Mouse (Mus musculus) forebrain, postnatal 0 days (tissue): ENCODE results near the gene Gria3. TPM values are rescaled to one million over a fixed set of nuclear protein-coding genes. Genes with fewer than 3 reads are reported as not detected.

Experiments used
- ATAC-seq: fragments of 200-750 bp; cut with Nextera tagmentation; 2 replicates; pipeline ENCODE4 v1.8.0; 2017; ENCODE audit warnings: mild to moderate bottlenecking, moderate library complexity
- DNase-seq: peaks from one replicate; pipeline ENCODE4 v3.0.0-alpha.2; 2015
- H3K27ac ChIP-seq: fragments of 300-500 bp; sonication (generic); 2 replicates; pipeline ENCODE4 v1.5.1; 2014; ENCODE audit warnings: low read depth, mild to moderate bottlenecking, antibody characterized with exemption, low read length, moderate library complexity, mixed read lengths
- H3K27me3 ChIP-seq: fragments of 300-500 bp; sonication (generic); 2 replicates; pipeline ENCODE4 v1.6.1; 2014; ENCODE audit warnings: mild to moderate bottlenecking, low read length, mixed read lengths; ENCODE audit not compliant: insufficient read depth
- H3K36me3 ChIP-seq: fragments of 300-500 bp; sonication (generic); 2 replicates; pipeline ENCODE4 v1.6.1; 2014; ENCODE audit warnings: mild to moderate bottlenecking, moderate library complexity; ENCODE audit not compliant: insufficient read depth
- H3K4me1 ChIP-seq: fragments of 300-500 bp; sonication (generic); 2 replicates; pipeline ENCODE4 v1.6.1; 2014; ENCODE audit warnings: antibody characterized with exemption; ENCODE audit not compliant: insufficient read depth
- H3K4me2 ChIP-seq: fragments of 300-500 bp; sonication (generic); 2 replicates; pipeline ENCODE4 v1.6.1; 2014; ENCODE audit warnings: low read depth, mild to moderate bottlenecking, moderate library complexity
- H3K4me3 ChIP-seq: fragments of 300-500 bp; sonication (generic); 2 replicates; pipeline ENCODE4 v1.5.1; 2014; ENCODE audit warnings: low read depth, low read length, mixed read lengths
- H3K9ac ChIP-seq: fragments of 300-500 bp; sonication (generic); 2 replicates; pipeline ENCODE4 v1.6.1; 2014; ENCODE audit warnings: mild to moderate bottlenecking
- H3K9me3 ChIP-seq: fragments of 300-500 bp; sonication (generic); 2 replicates; pipeline ENCODE4 v1.6.1; 2016; ENCODE audit warnings: low read length
- CTCF ChIP-seq: sonication (generic); IDR thresholded peaks from 2 replicates; pipeline ENCODE4 v1.5.1; 2016; ENCODE audit warnings: antibody characterized with exemption, control low read depth, low read depth
- WGBS: fragments of 180-500 bp; shearing (Covaris S2); extraction: QIAGEN DNeasy Blood & Tissue Kit; methylation state at CpG from one replicate; pipeline ENCODE4 v1.1.7; 2014; 5-methylcytosine and 5-hydroxymethylcytosine counted together
- polyA plus RNA-seq: library from polyadenylated mRNA; unstranded; fragments of >200 nt; fragmentation: Nextera tagmentation; extraction: Ambion mirVana; gene quantifications from 2 replicates; pipeline ENCODE4 v1.2.1, GENCODE M21; 2015
- total RNA-seq: library from RNA; depleted of rRNA; stranded (reverse); fragments of >200 nt; gene quantifications from 2 replicates; pipeline ENCODE4 v1.2.3, GENCODE M21; 2014

The Gria3 gene
- total and polyA plus RNA-seq, 2 experiments from 2014 or later = 19.0 to 29.2 TPM

DNA sequence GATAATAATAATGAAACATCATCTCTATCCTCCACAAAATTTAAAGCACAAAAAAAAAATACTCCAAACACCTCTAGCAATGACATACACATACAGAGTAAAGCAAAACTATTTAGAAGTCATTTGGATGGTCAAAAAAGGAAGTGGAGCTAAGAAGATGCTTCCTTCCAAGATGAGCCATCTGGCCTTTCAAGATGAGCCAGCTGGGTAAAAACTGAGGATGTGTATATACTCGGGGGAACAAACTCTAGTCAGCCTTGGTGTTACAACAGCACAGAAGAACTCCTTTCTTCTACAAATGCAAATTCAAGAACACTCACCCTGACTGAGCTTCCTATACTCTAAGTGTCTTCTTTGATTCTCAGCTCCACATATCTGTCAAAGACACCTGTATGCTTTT is 172.4 kb downstream of the Gria3 start:
- Histone ChIP-seq H3K4me1 (no peaks in the 10 kb centered on the region), H3K4me2 (no peak overlapping the region), H3K9me3 (no peaks in the 10 kb centered on the region), H3K36me3 (no peaks in the 10 kb centered on the region), H3K27me3 (no peaks in the 10 kb centered on the region), H3K9ac (no peak overlapping the region), H3K4me3 (no peak overlapping the region), H3K27ac (no peak overlapping the region)
- ATAC-seq (no peak), DNase-seq (no peak)
- TF ChIP-seq CTCF = no peak
- WGBS = 82% methylated on average over 1 of the region's 1 CpGs

DNA sequence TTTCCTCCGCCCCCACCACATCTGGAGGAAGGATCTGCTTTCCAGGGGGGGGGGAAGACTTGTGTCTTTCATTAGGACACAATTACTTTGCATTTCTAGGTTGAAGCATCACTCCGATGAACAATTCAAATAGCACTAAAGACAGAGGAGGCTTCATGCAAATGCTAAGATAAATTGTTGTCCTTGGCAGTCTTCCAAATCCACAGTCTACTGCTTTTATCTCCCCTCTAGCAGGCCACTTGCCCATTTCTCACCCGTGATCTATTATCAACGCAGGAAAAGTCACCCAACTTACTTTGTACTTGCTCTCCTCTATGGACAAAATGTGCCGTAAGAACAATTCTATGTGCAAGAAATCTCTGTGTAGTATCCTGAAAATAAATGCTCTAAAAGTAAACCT is 178.1 kb downstream of the Gria3 start:
- no peak overlapping the region for H3K4me2 ChIP-seq
- no peaks in the 10 kb centered on the region for H3K27me3 ChIP-seq
- no peak for TF ChIP-seq CTCF
- DNase-seq (no peak), ATAC-seq (no peak)
- whole genome bisulfite sequencing = 53% methylated on average over 5 of the region's 5 CpGs
- no peak overlapping the region for H3K4me3 ChIP-seq
- H3K9me3 ChIP-seq = no peaks in the 10 kb centered on the region
- no peaks in the 10 kb centered on the region for H3K36me3 ChIP-seq
- H3K4me1 ChIP-seq = no peaks in the 10 kb centered on the region
- no peak overlapping the region for H3K27ac ChIP-seq
- H3K9ac ChIP-seq = no peak overlapping the region

DNA sequence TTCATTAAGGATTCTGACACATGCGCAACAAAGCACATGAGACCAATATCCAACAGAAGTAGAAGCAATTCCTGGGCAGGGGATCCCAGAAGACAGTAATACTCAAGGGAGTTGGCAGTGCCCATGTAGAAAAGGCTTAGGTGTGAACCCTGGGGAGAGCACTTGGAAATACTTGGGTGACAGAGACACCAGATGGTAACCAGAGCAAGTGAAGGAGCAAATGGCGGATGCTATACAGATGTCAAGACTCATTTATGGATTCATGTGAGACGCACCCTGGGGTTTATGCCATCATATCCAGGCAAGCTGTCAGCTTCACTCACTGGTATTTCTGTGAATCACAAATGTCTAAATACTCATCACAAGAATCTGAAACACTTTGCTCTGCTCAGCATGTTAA is 187.0 kb downstream of the Gria3 start:
- TF ChIP-seq CTCF = no peak
- Histone ChIP-seq H3K9me3 (no peaks in the 10 kb centered on the region), H3K4me2 (no peak overlapping the region), H3K4me3 (no peak overlapping the region), H3K4me1 (no peaks in the 10 kb centered on the region), H3K27ac (no peak overlapping the region), H3K36me3 (no peaks in the 10 kb centered on the region), H3K9ac (no peak overlapping the region), H3K27me3 (no peaks in the 10 kb centered on the region)
- ATAC-seq (peak; percentile 73), DNase-seq (peak; percentile 31)
- WGBS = 76% methylated on average over 3 of the region's 3 CpGs

DNA sequence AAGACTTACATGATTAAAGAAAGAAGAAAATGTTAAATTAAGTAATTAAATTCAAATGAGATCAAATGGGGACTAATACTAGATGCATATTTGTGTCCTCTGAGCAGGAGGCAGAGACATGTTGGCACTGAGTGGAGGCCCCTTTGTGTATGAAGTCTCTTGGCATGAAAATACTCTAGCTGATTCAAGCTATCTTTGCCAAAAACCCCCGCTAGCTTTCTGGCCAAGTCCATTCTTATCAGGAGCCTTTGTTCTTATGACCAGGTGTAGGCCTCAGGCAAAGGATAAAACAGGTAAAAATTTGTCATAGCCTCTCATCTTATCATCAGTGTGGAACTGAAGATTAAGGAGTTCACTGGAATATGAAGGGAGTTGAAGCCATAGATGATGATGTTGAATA is 206.5 kb downstream of the Gria3 start:
- DNase-seq = no peak
- Histone ChIP-seq H3K27me3 (no peaks in the 10 kb centered on the region), H3K9me3 (no peaks in the 10 kb centered on the region), H3K9ac (no peak overlapping the region), H3K4me2 (no peak overlapping the region), H3K27ac (no peak overlapping the region), H3K36me3 (no peaks in the 10 kb centered on the region), H3K4me3 (no peak overlapping the region), H3K4me1 (no peaks in the 10 kb centered on the region)
- no peak for ATAC-seq
- TF ChIP-seq CTCF = no peak
- WGBS = 73% methylated on average over 1 of the region's 1 CpGs

DNA sequence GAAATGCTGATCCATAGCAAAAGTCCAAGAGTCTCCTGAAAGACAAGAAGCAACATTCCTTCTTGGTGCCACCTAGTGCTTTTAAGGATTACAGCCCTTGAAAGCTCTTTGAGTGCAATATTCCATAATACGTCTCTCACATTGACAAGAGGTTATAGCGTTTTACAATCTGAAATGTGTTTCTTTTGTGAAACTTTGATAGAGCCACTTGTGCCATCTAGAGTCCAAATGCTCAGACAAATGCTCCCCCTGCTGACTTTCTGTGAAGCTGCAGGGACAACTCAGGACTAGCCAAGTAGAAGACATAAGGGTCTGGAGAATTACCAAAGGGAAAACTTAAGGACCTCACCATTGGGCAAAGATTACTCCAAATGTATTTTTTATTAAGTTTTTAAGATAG is 214.3 kb downstream of the Gria3 start:
- Histone ChIP-seq H3K4me2 (no peak overlapping the region), H3K27ac (no peak overlapping the region), H3K9me3 (no peaks in the 10 kb centered on the region), H3K4me1 (no peaks in the 10 kb centered on the region), H3K9ac (no peak overlapping the region), H3K27me3 (no peaks in the 10 kb centered on the region), H3K4me3 (no peak overlapping the region), H3K36me3 (no peaks in the 10 kb centered on the region)
- DNase-seq = peak; percentile 69
- WGBS = 37% methylated on average over 2 of the region's 2 CpGs
- ATAC-seq = peak; percentile 62; the same call in 1 of the 2 replicates
- peak; percentile 75 for TF ChIP-seq CTCF

DNA sequence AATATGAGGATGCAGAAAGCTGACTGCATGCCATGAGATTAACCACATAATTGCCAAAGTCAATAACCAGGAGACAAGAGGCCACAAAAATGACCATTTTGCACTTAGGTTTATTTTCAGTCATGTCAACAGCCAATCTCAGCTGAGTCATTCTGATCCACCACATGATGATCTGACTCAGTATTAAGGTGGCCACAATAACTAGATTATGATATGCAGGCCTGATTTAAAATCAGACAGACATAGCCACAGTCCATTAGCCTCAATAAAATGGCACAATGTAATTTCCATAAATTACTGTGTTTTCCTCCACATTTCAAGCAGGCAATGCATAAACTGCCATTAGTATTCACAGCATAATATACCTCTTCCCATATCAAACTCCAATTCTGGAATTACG is 216.3 kb downstream of the Gria3 start:
- Histone ChIP-seq H3K4me1 (no peaks in the 10 kb centered on the region), H3K27ac (no peak overlapping the region), H3K9me3 (no peaks in the 10 kb centered on the region), H3K36me3 (no peaks in the 10 kb centered on the region), H3K9ac (no peak overlapping the region), H3K27me3 (no peaks in the 10 kb centered on the region), H3K4me3 (no peak overlapping the region), H3K4me2 (no peak overlapping the region)
- ATAC-seq (no peak), DNase-seq (no peak)
- 92% methylated on average over 1 of the region's 1 CpGs for WGBS
- TF ChIP-seq CTCF = no peak

DNA sequence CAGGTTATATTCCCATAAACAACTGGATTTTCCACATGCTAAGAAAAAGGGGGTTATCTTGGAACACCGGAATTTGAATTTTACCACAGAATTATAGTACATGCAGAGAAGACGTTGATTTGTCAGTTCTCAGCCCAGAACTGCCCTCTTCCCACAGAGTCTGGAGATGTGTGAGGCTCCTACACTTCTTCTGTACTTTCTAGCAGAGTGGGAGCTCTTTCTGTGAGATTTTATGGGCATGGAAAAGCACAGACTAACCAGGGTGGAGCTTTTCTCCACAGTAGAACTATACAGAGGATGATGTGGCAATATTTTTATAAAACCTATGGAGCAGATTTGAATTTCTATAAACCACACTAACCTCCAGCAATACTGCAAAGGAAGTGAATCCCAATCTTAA is 217.7 kb downstream of the Gria3 start:
- no peak overlapping the region for H3K4me3 ChIP-seq
- H3K4me2 ChIP-seq = no peak overlapping the region
- DNase-seq (no peak), ATAC-seq (no peak)
- no peak overlapping the region for H3K27ac ChIP-seq
- H3K36me3 ChIP-seq = no peaks in the 10 kb centered on the region
- no peaks in the 10 kb centered on the region for H3K27me3 ChIP-seq
- H3K9me3 ChIP-seq = no peaks in the 10 kb centered on the region
- no peaks in the 10 kb centered on the region for H3K4me1 ChIP-seq
- no peak for TF ChIP-seq CTCF
- no peak overlapping the region for H3K9ac ChIP-seq
- WGBS = 90% methylated on average over 2 of the region's 2 CpGs

DNA sequence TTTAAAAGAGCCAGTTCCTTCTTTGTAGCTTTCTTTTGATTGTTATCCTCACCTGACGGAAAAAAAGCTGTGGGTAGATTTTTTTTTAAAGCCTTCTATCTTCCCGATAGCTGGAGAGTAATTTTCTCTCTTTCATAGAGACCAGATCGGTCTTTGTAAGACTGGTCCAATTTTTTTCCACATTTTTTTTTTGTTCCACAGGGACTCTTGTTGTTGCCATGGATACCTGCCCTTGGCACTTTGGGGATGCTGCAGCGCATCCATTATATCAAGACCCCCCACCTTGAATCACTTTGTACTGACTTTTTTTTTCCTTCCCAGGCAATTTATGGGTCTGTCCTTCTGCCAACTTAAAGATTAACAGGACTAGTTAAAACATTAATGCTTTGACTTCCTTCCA is 232.9 kb downstream of the Gria3 start:
- Histone ChIP-seq H3K4me2 (no peak overlapping the region), H3K27me3 (no peaks in the 10 kb centered on the region), H3K36me3 (no peaks in the 10 kb centered on the region), H3K27ac (no peak overlapping the region), H3K4me1 (no peaks in the 10 kb centered on the region), H3K9me3 (no peaks in the 10 kb centered on the region), H3K9ac (no peak overlapping the region), H3K4me3 (no peak overlapping the region)
- WGBS = 43% methylated on average over 4 of the region's 4 CpGs
- DNase-seq (no peak), ATAC-seq (no peak)
- no peak for TF ChIP-seq CTCF
